Mouse (Mus musculus): Measurements from ENCODE around the gene Tada1. TPM values are rescaled to one million over a fixed set of nuclear protein-coding genes. Genes with fewer than 3 reads are reported as not detected.

Tada1 gene
- polyA plus RNA-seq, 1 experiment from 2014 or later: 48.6 TPM

GRCm38 (mm10) chr1:166389406-166390125 is 10.7 kb downstream of the Tada1 start:
- ATAC-seq (ENCODE audit: insufficient number of reproducible peaks, low FRiP score, low TSS enrichment, low read depth): no peak
- Histone ChIP-seq H3K27ac (no peak overlapping the region), H3K27me3 (no peaks in the 10 kb centered on the region), H3K4me2 (no peak overlapping the region), H3K36me3 (peaks cover 95% of the 10 kb centered on the region), H3K4me1 (no peaks in the 10 kb centered on the region), H3K9ac (no peak overlapping the region), H3K4me3 (no peak overlapping the region), H3K9me3 (no peaks in the 10 kb centered on the region)
- 92% methylated on average over 16 of the region's 16 CpGs for WGBS

GRCm38 (mm10) chr1:166391671-166392070 is 12.8 kb downstream of the Tada1 start:
- no peaks in the 10 kb centered on the region for H3K4me1 ChIP-seq
- ATAC-seq (ENCODE audit: insufficient number of reproducible peaks, low FRiP score, low TSS enrichment, low read depth): no peak
- WGBS: 90% methylated on average over 6 of the region's 6 CpGs
- no peak overlapping the region for H3K4me3 ChIP-seq
- no peak overlapping the region for H3K4me2 ChIP-seq
- no peak overlapping the region for H3K27ac ChIP-seq
- H3K9ac ChIP-seq: no peak overlapping the region
- H3K36me3 ChIP-seq: peaks cover 97% of the 10 kb centered on the region
- H3K27me3 ChIP-seq: no peaks in the 10 kb centered on the region
- no peaks in the 10 kb centered on the region for H3K9me3 ChIP-seq

DNA sequence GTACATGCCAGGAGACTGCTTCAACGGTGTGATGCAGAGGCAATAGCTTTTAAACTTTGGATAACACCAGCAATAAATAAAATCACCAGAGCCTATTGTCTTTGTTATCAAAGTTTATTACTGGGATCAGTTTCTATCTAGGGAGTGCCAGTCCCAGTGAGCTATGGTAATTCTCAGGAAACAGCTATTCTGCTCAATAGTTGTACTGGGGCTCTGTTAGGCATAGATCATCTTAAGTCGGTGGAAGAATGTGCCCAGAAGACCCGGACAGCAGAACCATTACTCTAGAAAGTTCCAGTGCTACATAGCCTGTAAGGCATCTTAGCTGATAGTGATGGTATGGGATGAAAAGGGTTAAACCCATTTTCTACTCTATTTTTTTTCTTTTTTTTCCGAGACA is 15.9 kb downstream of the Tada1 start:
- H3K4me1 ChIP-seq: no peaks in the 10 kb centered on the region
- no peak overlapping the region for H3K27ac ChIP-seq
- H3K4me3 ChIP-seq: no peak overlapping the region
- H3K27me3 ChIP-seq: no peaks in the 10 kb centered on the region
- WGBS: 62% methylated on average over 4 of the region's 4 CpGs
- H3K4me2 ChIP-seq: no peak overlapping the region
- ATAC-seq (ENCODE audit: insufficient number of reproducible peaks, low FRiP score, low TSS enrichment, low read depth): no peak
- no peak overlapping the region for H3K9ac ChIP-seq
- H3K9me3 ChIP-seq: no peaks in the 10 kb centered on the region
- peaks cover 97% of the 10 kb centered on the region for H3K36me3 ChIP-seq

GRCm38 (mm10) chr1:166395661-166396060 is 16.8 kb downstream of the Tada1 start:
- Histone ChIP-seq H3K27me3 (no peaks in the 10 kb centered on the region), H3K9ac (no peak overlapping the region), H3K36me3 (peaks cover 96% of the 10 kb centered on the region), H3K4me1 (no peaks in the 10 kb centered on the region), H3K4me2 (no peak overlapping the region), H3K9me3 (no peaks in the 10 kb centered on the region), H3K27ac (no peak overlapping the region), H3K4me3 (no peak overlapping the region)
- 84% methylated on average over 5 of the region's 5 CpGs for WGBS
- ATAC-seq (ENCODE audit: insufficient number of reproducible peaks, low FRiP score, low TSS enrichment, low read depth): no peak

GRCm38 (mm10) chr1:166396381-166396780 is 17.5 kb downstream of the Tada1 start:
- Histone ChIP-seq H3K36me3 (peaks cover 96% of the 10 kb centered on the region), H3K4me2 (no peak overlapping the region)
- 90% methylated on average over 6 of the region's 6 CpGs for WGBS

GRCm38 (mm10) chr1:166401455-166401854 is 22.6 kb downstream of the Tada1 start:
- ATAC-seq (ENCODE audit: insufficient number of reproducible peaks, low FRiP score, low TSS enrichment, low read depth): no peak
- Histone ChIP-seq H3K36me3 (peaks cover 87% of the 10 kb centered on the region), H3K9ac (no peak overlapping the region), H3K27ac (no peak overlapping the region), H3K9me3 (no peaks in the 10 kb centered on the region), H3K27me3 (no peaks in the 10 kb centered on the region), H3K4me1 (peaks cover 6% of the 10 kb centered on the region; the same call in 1 of the 2 replicates), H3K4me3 (no peak overlapping the region), H3K4me2 (no peak overlapping the region)

More at GRCm38 (mm10) chr1:166396381-166396780, 17.5 kb downstream of the Tada1 start:
- no peaks in the 10 kb centered on the region for H3K4me1 ChIP-seq
- no peak overlapping the region for H3K4me3 ChIP-seq
- no peak for ATAC-seq (ENCODE audit: insufficient number of reproducible peaks, low FRiP score, low TSS enrichment, low read depth)
- H3K9ac ChIP-seq: no peak overlapping the region
- no peaks in the 10 kb centered on the region for H3K9me3 ChIP-seq
- H3K27me3 ChIP-seq: no peaks in the 10 kb centered on the region
- no peak overlapping the region for H3K27ac ChIP-seq

DNA sequence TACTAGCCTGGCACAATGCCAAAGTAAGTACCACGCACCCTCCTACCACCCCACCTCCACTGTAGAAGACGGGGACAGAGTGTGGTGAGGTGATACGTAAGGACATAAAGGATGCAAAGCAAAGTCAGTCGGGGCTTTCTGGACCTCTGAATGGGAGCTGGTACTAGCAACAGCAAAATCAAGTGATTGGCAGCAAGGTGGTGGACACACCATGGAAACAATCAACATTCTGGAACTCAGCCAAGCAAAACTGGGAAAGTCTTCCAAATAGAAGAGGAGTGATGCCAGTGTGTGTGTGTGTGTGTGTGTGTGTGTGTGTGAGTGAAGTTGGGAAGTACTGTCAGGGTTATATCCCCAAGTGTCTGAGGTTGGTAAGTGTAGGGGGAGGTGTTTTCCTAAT is 23.1 kb downstream of the Tada1 start:
- no peak overlapping the region for H3K9ac ChIP-seq
- ATAC-seq (ENCODE audit: insufficient number of reproducible peaks, low FRiP score, low TSS enrichment, low read depth): no peak
- no peak overlapping the region for H3K27ac ChIP-seq
- H3K4me1 ChIP-seq: peaks cover 6% of the 10 kb centered on the region; the same call in 1 of the 2 replicates
- no peaks in the 10 kb centered on the region for H3K9me3 ChIP-seq
- no peaks in the 10 kb centered on the region for H3K27me3 ChIP-seq
- H3K4me3 ChIP-seq: no peak overlapping the region
- H3K4me2 ChIP-seq: no peak overlapping the region
- WGBS: 68% methylated on average over 4 of the region's 4 CpGs
- peaks cover 85% of the 10 kb centered on the region for H3K36me3 ChIP-seq

DNA sequence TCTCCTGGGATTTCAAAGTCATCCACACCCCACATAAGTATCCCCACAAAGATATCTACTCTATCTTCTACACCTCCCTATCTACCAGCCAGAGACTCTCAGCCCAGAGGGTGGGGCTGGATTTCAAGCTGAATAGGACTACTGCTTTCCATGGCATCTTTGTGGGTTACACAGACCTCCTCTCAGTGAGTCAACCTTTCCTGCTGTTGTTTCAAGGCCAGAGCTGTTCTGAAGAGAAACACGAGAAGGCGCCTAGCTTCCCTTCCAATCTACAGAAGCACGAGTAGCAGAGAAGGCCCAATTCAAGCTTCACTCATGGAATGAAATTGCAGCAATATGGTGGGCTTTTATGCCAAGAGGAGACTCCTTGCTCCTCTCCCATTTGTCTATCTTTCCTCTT is 24.9 kb downstream of the Tada1 start:
- H3K4me2 ChIP-seq: no peak overlapping the region
- H3K4me1 ChIP-seq: peaks cover 16% of the 10 kb centered on the region
- peaks cover 73% of the 10 kb centered on the region for H3K36me3 ChIP-seq
- no peak for ATAC-seq (ENCODE audit: insufficient number of reproducible peaks, low FRiP score, low TSS enrichment, low read depth)
- H3K27me3 ChIP-seq: no peaks in the 10 kb centered on the region
- no peak overlapping the region for H3K4me3 ChIP-seq
- no peak overlapping the region for H3K9ac ChIP-seq
- H3K27ac ChIP-seq: no peak overlapping the region
- WGBS: 77% methylated on average over 3 of the region's 3 CpGs
- H3K9me3 ChIP-seq: no peaks in the 10 kb centered on the region

- H3K4me3 ChIP-seq: peak overlapping the region; percentile 84
- H3K36me3 ChIP-seq: peaks cover 27% of the 10 kb centered on the region
- H3K9me3 ChIP-seq: no peaks in the 10 kb centered on the region
- H3K27ac ChIP-seq: peak overlapping the region; percentile 87
- peaks cover 20% of the 10 kb centered on the region for H3K4me1 ChIP-seq
- peak overlapping the region; percentile 84 for H3K4me2 ChIP-seq
- 1% methylated on average over 43 of the region's 45 CpGs for WGBS
- peak overlapping the region; percentile 76 for H3K9ac ChIP-seq
- H3K27me3 ChIP-seq: no peaks in the 10 kb centered on the region
- ATAC-seq (ENCODE audit: insufficient number of reproducible peaks, low FRiP score, low TSS enrichment, low read depth): peak; percentile 72
Measured at GRCm38 (mm10) chr1:166409177-166409700, 30.3 kb downstream of the Tada1 start.

DNA sequence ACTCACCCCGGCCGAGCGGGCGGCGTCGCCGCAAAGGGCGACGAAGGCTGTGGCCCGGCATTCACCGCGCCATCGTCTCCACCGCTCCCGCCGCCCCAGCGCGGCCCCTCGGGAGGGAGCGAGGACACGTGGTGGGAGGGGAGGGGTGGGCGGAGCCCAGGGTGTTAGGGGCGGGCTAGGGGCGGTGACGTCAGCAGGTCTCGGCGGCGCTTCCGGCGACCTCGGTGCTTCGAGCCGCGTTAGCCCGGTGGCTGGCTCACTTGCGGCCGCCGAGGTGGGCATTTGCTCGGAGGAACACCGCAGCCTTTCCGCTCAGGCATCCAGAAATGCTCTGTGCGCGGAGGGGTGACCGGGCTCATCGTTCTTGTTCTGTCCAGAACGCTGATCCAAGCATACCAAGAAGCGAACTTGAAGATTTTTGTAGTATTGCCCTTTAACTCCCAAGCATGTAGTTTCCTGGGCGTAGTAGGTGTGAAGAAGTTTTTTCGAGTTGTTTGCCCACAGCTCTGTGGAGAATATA is 30.9 kb downstream of the Tada1 start, which contains the start of gene Pogk:
Pogk (minus strand) TSS at position 163 of the 520 bp plus-strand sequence.
- Histone ChIP-seq H3K36me3 (peaks cover 22% of the 10 kb centered on the region), H3K4me2 (peak within 1 kb of the TSS; percentile 84), H3K4me1 (peaks cover 20% of the 10 kb centered on the region), H3K4me3 (peak within 1 kb of the TSS; percentile 84), H3K9me3 (no peaks in the 10 kb centered on the region), H3K27ac (peak within 1 kb of the TSS; percentile 87), H3K9ac (peak within 1 kb of the TSS; percentile 76), H3K27me3 (no peaks in the 10 kb centered on the region)
- peak; percentile 81 for ATAC-seq (ENCODE audit: insufficient number of reproducible peaks, low FRiP score, low TSS enrichment, low read depth)
- WGBS: 3% methylated on average over 35 of the region's 49 CpGs

DNA sequence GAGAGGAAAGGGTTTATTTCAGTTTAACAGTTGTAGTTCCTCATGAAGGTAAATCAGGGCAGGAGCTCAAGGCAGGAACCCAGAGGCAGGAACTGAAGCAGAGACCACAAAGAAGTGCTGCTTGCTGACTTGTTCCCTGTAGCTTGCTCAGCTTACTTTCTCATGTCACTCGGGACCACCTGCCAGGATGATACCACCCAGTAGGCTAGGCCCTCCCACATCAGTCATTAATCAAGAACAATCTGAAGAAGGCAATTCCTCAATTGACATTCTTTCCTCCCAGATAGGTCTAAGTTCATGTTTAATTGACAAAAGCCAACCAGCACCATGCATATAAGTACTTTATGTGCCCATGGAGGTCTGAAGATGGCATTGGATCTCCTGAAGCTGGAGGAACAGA is 32.6 kb downstream of the Tada1 start:
- Histone ChIP-seq H3K4me1 (peaks cover 14% of the 10 kb centered on the region), H3K4me2 (no peak overlapping the region), H3K4me3 (no peak overlapping the region), H3K36me3 (peaks cover 9% of the 10 kb centered on the region), H3K9ac (no peak overlapping the region), H3K27ac (no peak overlapping the region), H3K9me3 (no peaks in the 10 kb centered on the region), H3K27me3 (no peaks in the 10 kb centered on the region)
- 93% methylated on average over 1 of the region's 1 CpGs for WGBS
- no peak for ATAC-seq (ENCODE audit: insufficient number of reproducible peaks, low FRiP score, low TSS enrichment, low read depth)

DNA sequence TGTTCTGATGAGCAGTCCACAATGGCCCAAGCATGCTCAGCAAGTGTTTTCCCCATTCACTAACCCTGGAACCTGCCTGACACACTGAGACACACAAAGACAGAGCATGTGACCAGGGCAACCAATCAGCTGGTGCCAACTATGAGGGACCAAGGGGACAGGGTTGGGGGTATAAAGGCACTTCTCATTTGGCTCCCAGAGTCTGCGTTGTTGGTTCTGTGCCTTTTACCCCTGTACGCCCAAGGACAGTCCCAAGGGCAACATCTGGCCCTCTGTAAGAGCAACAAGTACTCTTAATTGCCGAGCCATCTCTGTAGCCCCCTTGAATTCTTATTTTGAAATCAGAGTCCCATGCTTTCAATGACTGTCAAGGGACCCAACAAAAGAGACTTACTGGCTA is 33.4 kb downstream of the Tada1 start:
- H3K9ac ChIP-seq: no peak overlapping the region
- WGBS: 89% methylated on average over 3 of the region's 3 CpGs
- ATAC-seq (ENCODE audit: insufficient number of reproducible peaks, low FRiP score, low TSS enrichment, low read depth): no peak
- no peaks in the 10 kb centered on the region for H3K9me3 ChIP-seq
- H3K36me3 ChIP-seq: 0 out of 2 replicates have a peak, but pooled peaks cover 4% of the 10 kb centered on the region
- no peak overlapping the region for H3K4me2 ChIP-seq
- no peak overlapping the region for H3K4me3 ChIP-seq
- peaks cover 14% of the 10 kb centered on the region for H3K4me1 ChIP-seq
- H3K27ac ChIP-seq: no peak overlapping the region
- H3K27me3 ChIP-seq: no peaks in the 10 kb centered on the region

Measured in limb, embryonic 15.5 days (tissue).